Mouse (Mus musculus): ENCODE results near the gene Atg7.
"Not testable (repeated sequence)": the region's sequence is repeated elsewhere in the genome, so short reads cannot be mapped to it uniquely, and the experiment has no call there.

Atg7 gene

GRCm38 (mm10) chr6:114886012-114886411 is 243.1 kb downstream of the Atg7 start:
- no peak for DNase-seq

GRCm38 (mm10) chr6:114886504-114887361 is 243.8 kb downstream of the Atg7 start:
- no peak for DNase-seq

GRCm38 (mm10) chr6:114888922-114889321 is 246.0 kb downstream of the Atg7 start:
- peak; percentile 85 for DNase-seq

DNA sequence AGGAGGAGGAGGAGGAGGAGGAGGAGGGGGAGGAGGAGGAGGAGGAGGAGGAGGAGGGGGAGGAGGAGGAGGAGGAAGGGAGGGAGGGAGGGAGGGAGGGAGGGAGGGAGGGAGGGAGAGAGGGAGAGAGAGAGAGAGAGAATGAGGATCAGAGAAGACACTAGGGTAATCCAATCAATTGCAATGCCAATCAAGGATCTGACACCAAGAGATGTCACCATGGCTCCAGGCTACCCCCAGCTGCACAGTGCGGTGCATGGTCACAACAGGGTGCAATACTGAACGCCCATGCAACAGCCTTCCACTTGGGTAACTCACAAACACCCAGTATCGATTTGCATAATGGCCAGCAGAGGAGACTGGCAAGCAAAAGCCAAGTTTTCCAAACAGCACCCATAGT is 247.1 kb downstream of the Atg7 start:
- not testable (repeated sequence) for DNase-seq

DNA sequence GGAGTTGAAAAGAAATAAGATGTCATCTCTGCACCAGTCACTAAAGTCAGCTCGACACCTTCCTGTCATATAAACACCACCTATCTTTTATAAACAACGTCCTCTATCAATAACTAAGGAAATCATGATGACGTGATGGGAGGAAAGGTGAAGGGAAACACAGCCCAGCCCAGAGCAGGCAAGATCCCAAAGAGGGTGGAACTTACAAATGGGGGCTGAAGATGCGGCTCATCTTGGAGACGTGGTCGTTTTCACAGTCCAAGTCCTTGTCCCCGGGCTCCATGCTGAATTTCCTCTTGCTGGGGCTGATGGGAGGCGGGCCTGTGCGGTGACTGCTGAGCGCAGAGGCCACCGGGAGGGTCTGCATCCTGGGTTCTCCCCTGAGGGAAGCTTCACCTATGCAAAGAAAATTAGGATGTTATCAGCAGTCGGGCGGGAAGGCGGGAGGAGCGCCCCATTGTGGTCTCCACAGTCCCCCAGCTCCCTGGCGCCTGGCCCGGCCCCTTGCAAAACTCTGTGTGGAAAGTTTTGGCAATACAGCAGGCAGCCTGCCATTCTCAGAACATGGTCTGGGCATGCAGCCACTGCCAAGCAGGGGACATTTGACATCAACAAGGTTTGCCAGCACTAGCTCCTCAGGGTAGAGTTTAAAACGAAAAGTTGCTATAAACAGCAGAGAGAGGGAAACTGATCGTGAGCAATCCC is 247.7 kb downstream of the Atg7 start:
- peak; percentile 82 for DNase-seq

GRCm38 (mm10) chr6:114891272-114891671 is 248.4 kb downstream of the Atg7 start:
- DNase-seq = no peak

- no peak for DNase-seq
Observed at GRCm38 (mm10) chr6:114891771-114892170, 248.9 kb downstream of the Atg7 start.

DNA sequence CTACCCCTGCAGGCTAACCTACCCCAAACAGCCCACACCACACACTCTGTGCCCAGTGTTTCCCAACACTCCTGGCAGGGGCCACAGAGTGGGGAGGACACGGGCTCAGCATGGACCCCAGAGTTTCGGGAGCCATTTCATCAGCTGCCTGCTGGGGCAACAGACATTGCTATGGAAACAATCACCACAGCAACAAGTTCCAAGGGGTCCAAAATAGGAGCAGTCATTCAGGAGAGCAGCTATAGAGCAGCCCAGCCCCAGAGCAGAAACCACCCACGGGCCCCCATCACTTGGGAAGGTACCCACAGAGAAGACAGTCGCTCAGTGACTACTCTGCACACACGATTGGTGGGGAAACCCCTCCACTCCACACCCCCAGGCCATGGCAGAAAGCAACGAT is 249.5 kb downstream of the Atg7 start:
- DNase-seq = peak; percentile 79

DNA sequence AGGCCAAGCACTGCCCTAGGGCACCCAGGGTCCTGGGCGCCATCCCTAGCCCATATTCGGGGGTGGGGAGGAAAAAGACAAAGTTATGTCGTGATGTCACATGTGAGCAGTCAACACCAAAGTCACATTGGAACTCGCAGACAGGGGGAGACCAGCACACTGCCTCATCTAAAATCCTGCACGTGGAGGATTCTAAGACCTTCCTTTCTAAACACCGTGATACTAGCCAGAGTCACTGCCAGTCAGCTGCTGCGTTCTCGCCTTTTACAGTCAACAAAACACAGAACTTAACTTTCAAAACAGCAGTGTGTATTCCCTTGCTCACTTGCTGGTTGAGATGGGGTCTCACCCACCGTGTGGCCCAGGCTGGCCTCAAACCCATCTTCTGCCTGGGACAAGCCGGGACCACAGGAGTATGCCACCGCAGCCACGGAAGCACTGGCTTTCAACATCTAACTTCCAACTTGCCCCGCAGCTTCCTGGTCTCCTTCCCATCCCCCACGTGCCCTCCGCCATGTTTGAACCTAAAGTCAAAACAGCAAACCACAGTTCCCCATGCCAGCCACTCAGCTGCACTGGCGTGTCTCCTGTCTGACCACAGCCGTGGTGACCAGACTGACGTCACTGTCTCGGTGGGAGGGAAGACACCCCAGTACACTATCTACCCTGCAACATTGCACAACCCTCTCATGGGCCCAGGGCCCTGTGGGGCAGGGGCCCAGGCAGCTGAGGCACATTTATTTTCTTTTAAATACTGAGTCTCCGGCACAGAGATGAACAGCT is 250.7 kb downstream of the Atg7 start:
- DNase-seq = peak; percentile 39

- no peak for DNase-seq
Observed at GRCm38 (mm10) chr6:114894548-114895106, 251.7 kb downstream of the Atg7 start.

GRCm38 (mm10) chr6:114895191-114895590 is 252.3 kb downstream of the Atg7 start:
- DNase-seq = no peak

DNA sequence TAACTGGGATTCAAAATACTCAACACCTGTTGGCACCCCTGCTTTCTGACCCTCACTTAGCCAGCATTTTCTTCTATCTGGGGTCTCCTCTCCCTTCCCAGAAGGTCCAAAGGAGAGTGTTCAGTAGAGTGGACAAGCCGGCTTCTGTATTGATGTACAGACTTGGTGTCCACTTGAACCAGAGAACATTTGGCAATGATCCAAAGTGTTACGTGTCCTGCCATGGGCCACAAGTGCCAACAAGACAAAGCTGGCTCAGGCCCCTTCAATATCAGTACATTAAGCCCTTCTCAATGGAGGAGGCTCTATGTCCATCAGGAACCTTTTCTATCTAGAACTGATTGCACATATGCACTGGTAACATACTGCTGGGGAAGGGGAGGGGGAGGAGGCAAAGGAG is 253.4 kb downstream of the Atg7 start:
- no peak for DNase-seq

GRCm38 (mm10) chr6:114898949-114899348 is 256.1 kb downstream of the Atg7 start:
- no peak for DNase-seq

DNA sequence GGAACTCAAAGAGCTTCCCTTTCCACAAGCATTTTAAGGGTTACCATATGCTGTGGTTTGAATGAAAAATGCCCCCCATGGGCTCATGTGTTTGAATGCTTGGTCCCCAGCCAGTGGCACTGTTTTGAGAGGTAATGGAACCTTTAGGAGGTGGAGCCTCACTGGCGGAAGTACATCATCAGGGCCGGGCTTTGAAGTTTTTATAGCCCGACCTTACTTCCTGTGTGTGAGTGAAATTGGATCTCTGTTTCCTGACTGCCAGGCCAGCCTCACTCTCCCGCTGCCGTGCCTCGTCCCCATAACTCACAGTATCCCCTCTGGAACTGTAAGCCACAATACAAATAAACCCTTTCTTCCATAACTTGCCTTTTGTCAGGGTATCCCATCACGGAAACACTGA is 256.8 kb downstream of the Atg7 start:
- no peak for DNase-seq

GRCm38 (mm10) chr6:114900194-114900593 is 257.3 kb downstream of the Atg7 start:
- DNase-seq = no peak

GRCm38 (mm10) chr6:114901321-114901824 is 258.5 kb downstream of the Atg7 start:
- DNase-seq = no peak

- DNase-seq = no peak
Observed at GRCm38 (mm10) chr6:114901921-114902320, 259.0 kb downstream of the Atg7 start.

- DNase-seq = no peak
Observed at GRCm38 (mm10) chr6:114904233-114904632, 261.3 kb downstream of the Atg7 start.

DNA sequence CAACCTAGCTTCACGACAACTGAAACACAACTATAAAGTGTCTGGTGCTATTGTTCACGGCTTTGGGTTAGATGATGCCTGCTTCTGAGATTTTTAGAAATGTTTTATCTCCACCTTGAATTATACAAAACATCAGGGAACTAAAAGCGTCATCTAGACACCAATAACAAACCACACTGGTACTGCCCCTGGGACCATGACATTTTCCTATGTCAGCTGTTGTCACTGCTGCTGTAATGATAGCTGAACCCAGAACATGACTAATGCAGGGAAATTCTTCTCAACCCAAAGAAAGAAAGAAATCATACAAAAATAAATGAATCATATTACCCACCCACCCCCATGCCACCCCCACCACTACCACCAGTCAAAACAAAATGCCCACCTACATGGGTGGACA is 261.9 kb downstream of the Atg7 start:
- no peak for DNase-seq

- no peak for DNase-seq
Observed at GRCm38 (mm10) chr6:114905253-114906028, 262.5 kb downstream of the Atg7 start.

GRCm38 (mm10) chr6:114906209-114906608 is 263.3 kb downstream of the Atg7 start:
- no peak for DNase-seq

DNA sequence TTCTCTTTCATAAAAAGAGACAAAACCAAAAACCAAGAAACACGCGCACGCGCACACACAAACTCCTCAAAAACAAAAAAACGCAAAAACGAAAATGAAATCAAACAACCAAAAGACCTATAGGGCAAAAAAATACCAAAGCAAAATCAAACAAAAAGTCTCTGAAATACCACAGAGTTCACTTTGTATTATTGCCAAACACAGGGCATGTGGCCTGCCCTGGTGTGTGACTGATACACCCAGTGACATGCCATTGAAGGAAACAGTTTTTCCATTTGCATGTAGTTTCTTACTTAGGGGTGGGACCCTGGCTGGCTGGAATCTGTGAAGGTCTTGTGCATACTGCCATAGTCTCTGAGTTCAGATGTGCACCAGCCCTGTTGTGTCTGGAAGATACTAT is 264.6 kb downstream of the Atg7 start:
- no peak for DNase-seq
